Mouse (Mus musculus) kidney, postnatal 0 days (tissue): ENCODE data around the gene Gas6. TPM values are rescaled to one million over a fixed set of nuclear protein-coding genes. Genes with fewer than 3 reads are reported as not detected.

Experiments
- ATAC-seq: fragments of 200-750 bp; cut with Nextera tagmentation; replicated peaks from 2 replicates; pipeline ENCODE4 v1.8.0; 2017; ENCODE audit warnings: low read depth, moderate number of reproducible peaks, moderate TSS enrichment, moderate library complexity; ENCODE audit not compliant: low FRiP score
- DNase-seq: peaks from one replicate; pipeline ENCODE4 v3.0.0-alpha.2; 2016; ENCODE audit warnings: low spot score
- H3K27ac ChIP-seq: fragments of 300-500 bp; sonication (generic); 2 replicates; pipeline ENCODE4 v1.5.1; 2014; ENCODE audit warnings: mild to moderate bottlenecking
- H3K27me3 ChIP-seq: fragments of 300-500 bp; sonication (generic); 2 replicates; pipeline ENCODE4 v1.6.1; 2014; ENCODE audit warnings: low read length, mixed read lengths; ENCODE audit not compliant: insufficient read depth
- H3K36me3 ChIP-seq: fragments of 300-500 bp; sonication (generic); 2 replicates; pipeline ENCODE4 v1.6.1; 2014; ENCODE audit warnings: low read length, mixed read lengths; ENCODE audit not compliant: insufficient read depth
- H3K4me1 ChIP-seq: fragments of 300-500 bp; sonication (generic); replicated peaks from 2 replicates; pipeline ENCODE4 v1.6.1; 2014; ENCODE audit warnings: antibody characterized with exemption, low read length, mixed read lengths; ENCODE audit not compliant: insufficient read depth
- H3K4me2 ChIP-seq: fragments of 300-500 bp; sonication (generic); 2 replicates; pipeline ENCODE4 v1.6.1; 2014; ENCODE audit warnings: mild to moderate bottlenecking, low read length, moderate library complexity, mixed read lengths
- H3K4me3 ChIP-seq: fragments of 300-500 bp; sonication (generic); replicated peaks from 2 replicates; pipeline ENCODE4 v1.5.1; 2014; ENCODE audit warnings: low read depth, low read length
- H3K9ac ChIP-seq: fragments of 300-500 bp; sonication (generic); 2 replicates; pipeline ENCODE4 v1.6.1; 2014; ENCODE audit warnings: low read depth, low read length
- H3K9me3 ChIP-seq: fragments of 300-500 bp; sonication (generic); replicated peaks from 2 replicates; pipeline ENCODE4 v1.6.1; 2016; ENCODE audit warnings: low read length, inconsistent platforms, mixed read lengths
- CTCF ChIP-seq: IDR thresholded peaks from 2 replicates; pipeline ENCODE4 v1.5.1; 2016; ENCODE audit warnings: antibody characterized with exemption, low read depth, mild to moderate bottlenecking, moderate library complexity
- WGBS: fragments of 180-500 bp; shearing (Covaris S2); extraction: QIAGEN DNeasy Blood & Tissue Kit; methylation state at CpG from one replicate; pipeline ENCODE4 v1.1.7; 2014; 5-methylcytosine and 5-hydroxymethylcytosine counted together
- polyA plus RNA-seq: library from polyadenylated mRNA; unstranded; fragments of >200 nt; fragmentation: Nextera tagmentation; extraction: Ambion mirVana; gene quantifications from 2 replicates; pipeline ENCODE4 v1.2.1, GENCODE M21; 2015

Gas6 gene
- polyA plus RNA-seq, 1 experiment from 2014 or later, result 153 TPM

- Histone ChIP-seq H3K4me2 (no peak overlapping the region), H3K4me3 (no peak overlapping the region), H3K9me3 (no peaks in the 10 kb centered on the region), H3K36me3 (no peaks in the 10 kb centered on the region), H3K4me1 (no peaks in the 10 kb centered on the region), H3K27me3 (no peaks in the 10 kb centered on the region), H3K9ac (no peak overlapping the region), H3K27ac (no peak overlapping the region)
- no peak for TF ChIP-seq CTCF
- no peak for DNase-seq
- WGBS, result 64% methylated on average over 6 of the region's 6 CpGs
- no peak for ATAC-seq
Measured at GRCm38 (mm10) chr8:13520349-13520748, 26.1 kb upstream of the Gas6 start.

GRCm38 (mm10) chr8:13519503-13519902 lies 25.2 kb upstream of the Gas6 start:
- no peak overlapping the region for H3K27ac ChIP-seq
- WGBS, result 52% methylated on average over 9 of the region's 9 CpGs
- no peak for TF ChIP-seq CTCF
- H3K9me3 ChIP-seq, result no peaks in the 10 kb centered on the region
- no peaks in the 10 kb centered on the region for H3K27me3 ChIP-seq
- H3K4me1 ChIP-seq, result no peaks in the 10 kb centered on the region
- no peak overlapping the region for H3K4me2 ChIP-seq
- DNase-seq, result no peak
- H3K9ac ChIP-seq, result no peak overlapping the region
- H3K4me3 ChIP-seq, result no peak overlapping the region
- H3K36me3 ChIP-seq, result no peaks in the 10 kb centered on the region
- ATAC-seq, result no peak

- Histone ChIP-seq H3K4me2 (no peak overlapping the region), H3K27me3 (no peaks in the 10 kb centered on the region), H3K36me3 (no peaks in the 10 kb centered on the region), H3K9ac (no peak overlapping the region), H3K4me3 (no peak overlapping the region), H3K4me1 (no peaks in the 10 kb centered on the region), H3K27ac (peak overlapping the region; percentile 67; the same call in 1 of the 2 replicates), H3K9me3 (no peaks in the 10 kb centered on the region)
- no peak for DNase-seq
- TF ChIP-seq CTCF, result no peak
- no peak for ATAC-seq
- WGBS, result 80% methylated on average over 6 of the region's 6 CpGs
Measured at GRCm38 (mm10) chr8:13517284-13517781, 23.0 kb upstream of the Gas6 start.

GRCm38 (mm10) chr8:13516728-13517127 lies 22.4 kb upstream of the Gas6 start:
- ATAC-seq (no peak), DNase-seq (no peak)
- H3K27me3 ChIP-seq, result no peaks in the 10 kb centered on the region
- no peak overlapping the region for H3K4me3 ChIP-seq
- no peak overlapping the region for H3K9ac ChIP-seq
- no peak overlapping the region for H3K4me2 ChIP-seq
- no peaks in the 10 kb centered on the region for H3K9me3 ChIP-seq
- no peaks in the 10 kb centered on the region for H3K4me1 ChIP-seq
- H3K27ac ChIP-seq, result peak overlapping the region; percentile 67
- no peaks in the 10 kb centered on the region for H3K36me3 ChIP-seq
- WGBS, result 52% methylated on average over 5 of the region's 5 CpGs
- no peak for TF ChIP-seq CTCF

- DNase-seq (no peak), ATAC-seq (peak; percentile 70)
- Histone ChIP-seq H3K9me3 (no peaks in the 10 kb centered on the region), H3K9ac (no peak overlapping the region), H3K4me3 (no peak overlapping the region), H3K4me1 (no peaks in the 10 kb centered on the region), H3K36me3 (no peaks in the 10 kb centered on the region), H3K27me3 (no peaks in the 10 kb centered on the region), H3K27ac (peak overlapping the region; percentile 67), H3K4me2 (no peak overlapping the region)
- TF ChIP-seq CTCF, result no peak
- 34% methylated on average over 7 of the region's 7 CpGs for WGBS
Measured at GRCm38 (mm10) chr8:13516011-13516442, 21.7 kb upstream of the Gas6 start.

- DNase-seq (no peak), ATAC-seq (no peak)
- H3K4me2 ChIP-seq, result no peak overlapping the region
- H3K4me1 ChIP-seq, result no peaks in the 10 kb centered on the region
- TF ChIP-seq CTCF, result no peak
- no peak overlapping the region for H3K27ac ChIP-seq
- H3K9ac ChIP-seq, result no peak overlapping the region
- H3K9me3 ChIP-seq, result no peaks in the 10 kb centered on the region
- 85% methylated on average over 5 of the region's 5 CpGs for WGBS
- no peaks in the 10 kb centered on the region for H3K27me3 ChIP-seq
- no peak overlapping the region for H3K4me3 ChIP-seq
- no peaks in the 10 kb centered on the region for H3K36me3 ChIP-seq
Measured at GRCm38 (mm10) chr8:13513556-13514370, 19.5 kb upstream of the Gas6 start.
